Mouse (Mus musculus): ENCODE results near the gene Tnfrsf8.

Tnfrsf8 gene

GRCm38 (mm10) chr4:145239049-145239830 is 75.7 kb downstream of the Tnfrsf8 start:
- DNase-seq (ENCODE audit: inconsistent age in 2 of 2, low spot score in 1 of 2): peak; percentile 50 to 64

- no peak for DNase-seq (ENCODE audit: inconsistent age in 2 of 2, low spot score in 1 of 2)
Measured at GRCm38 (mm10) chr4:145236027-145236426, 78.9 kb downstream of the Tnfrsf8 start.

- DNase-seq (ENCODE audit: inconsistent age in 2 of 2, low spot score in 1 of 2): peak in 1 of 2 experiments; percentile 46
Measured at GRCm38 (mm10) chr4:145233487-145234228, 81.3 kb downstream of the Tnfrsf8 start.

GRCm38 (mm10) chr4:145231732-145232131 is 83.2 kb downstream of the Tnfrsf8 start:
- DNase-seq (ENCODE audit: inconsistent age in 2 of 2, low spot score in 1 of 2): no peak

- no peak for DNase-seq (ENCODE audit: inconsistent age in 2 of 2, low spot score in 1 of 2)
Measured at GRCm38 (mm10) chr4:145230647-145231046, 84.3 kb downstream of the Tnfrsf8 start.

GRCm38 (mm10) chr4:145229524-145230163 is 85.3 kb downstream of the Tnfrsf8 start:
- no peak for DNase-seq (ENCODE audit: inconsistent age in 2 of 2, low spot score in 1 of 2)

GRCm38 (mm10) chr4:145229051-145229450 is 85.9 kb downstream of the Tnfrsf8 start:
- DNase-seq (ENCODE audit: inconsistent age in 2 of 2, low spot score in 1 of 2): no peak

GRCm38 (mm10) chr4:145224613-145225012 is 90.4 kb downstream of the Tnfrsf8 start:
- no peak for DNase-seq (ENCODE audit: inconsistent age in 2 of 2, low spot score in 1 of 2)

- peak; percentile 46 to 56 for DNase-seq (ENCODE audit: inconsistent age in 2 of 2, low spot score in 1 of 2)
Measured at GRCm38 (mm10) chr4:145222064-145222463, 92.9 kb downstream of the Tnfrsf8 start.

- peak; percentile 56 to 68 for DNase-seq (ENCODE audit: inconsistent age in 2 of 2, low spot score in 1 of 2)
Measured at GRCm38 (mm10) chr4:145221379-145221778, 93.6 kb downstream of the Tnfrsf8 start.

GRCm38 (mm10) chr4:145220001-145220400 is 95.0 kb downstream of the Tnfrsf8 start:
- DNase-seq (ENCODE audit: inconsistent age in 2 of 2, low spot score in 1 of 2): no peak

GRCm38 (mm10) chr4:145219240-145219985 is 95.6 kb downstream of the Tnfrsf8 start:
- peak; percentile 55 to 82 for DNase-seq (ENCODE audit: inconsistent age in 2 of 2, low spot score in 1 of 2)

GRCm38 (mm10) chr4:145217837-145218236 is 97.1 kb downstream of the Tnfrsf8 start:
- DNase-seq (ENCODE audit: inconsistent age in 2 of 2, low spot score in 1 of 2): no peak

Measured in adrenal gland, adult (tissue).